16 mouse cellular contexts compared by ENCODE assay signal in the genomic region with DNA sequence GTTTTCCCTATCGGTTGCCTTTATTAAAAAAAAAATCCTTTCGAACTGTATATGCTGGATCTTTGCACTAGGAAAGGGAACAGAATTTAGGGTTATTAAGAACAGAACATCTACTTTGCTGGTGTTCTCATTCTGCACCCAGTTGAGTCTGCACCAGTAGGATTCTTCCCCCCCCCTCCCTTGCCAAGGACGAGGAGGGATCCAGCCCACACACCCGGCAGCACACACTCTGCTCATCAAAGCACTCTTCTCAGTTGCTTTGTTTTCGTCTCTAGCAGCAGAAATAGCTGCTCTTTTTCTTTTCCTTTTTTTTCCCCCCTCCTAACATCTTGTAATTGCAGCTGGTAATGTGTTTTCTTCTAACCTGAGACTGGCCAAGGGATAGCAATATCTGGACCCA.
DNase-seq lines count a peak whose midpoint lies in the region; ATAC-seq lines count a peak whose summit lies in the region.
"Had no signal": no experiment of that assay in that cellular context is flagged by ENCODE, and none has a peak within 500 bp of the region (broad histone marks: within the 10 kb centered on the region; RNA-seq: fewer than 3 reads in every experiment).

No protein-coding gene starts in this region.

- no peaks in the 10 kb centered on the region for H3K36me3 ChIP-seq in midbrain, embryonic 14.5 days (ENCODE audit: control insufficient read depth, insufficient read depth, low read length)
- H3K36me3 ChIP-seq in midbrain, embryonic 10.5 days: no peaks in the 10 kb centered on the region
- H3K36me3 ChIP-seq: heart, embryonic 12.5 days; limb, embryonic 13.5 days had no signal

- H3K9ac ChIP-seq in midbrain, embryonic 14.5 days (replicated peaks; ENCODE audit: low read length): no peak overlapping the region
- H3K9ac ChIP-seq: heart, embryonic 12.5 days; limb, embryonic 13.5 days had no signal

- DNase-seq in frontal cortex, postnatal 25 days (ENCODE audit: low spot score in 2 of 2): no peak
- DNase-seq in midbrain, embryonic 14.5 days: no peak
- no peak for DNase-seq in midbrain, embryonic 10.5 days (ENCODE audit: low spot score)
- peak; percentile 58 to 59 for DNase-seq in left cerebral cortex, postnatal 14 days (ENCODE audit: low spot score in 2 of 2)
- peak; percentile 89 for DNase-seq in telencephalon, adult 2 months (ENCODE audit: low read depth, low spot score)
- no peak for DNase-seq in heart, adult 8-10 months (ENCODE audit: low spot score)
- DNase-seq: adrenal gland, postnatal 10 days; cerebellum, postnatal 25 days; gastrocnemius, postnatal 10 days; heart, postnatal 4 days; kidney, adult 2 months; kidney, postnatal 4 days; thymus, postnatal 36 days had no signal

- WGBS in midbrain, embryonic 14.5 days: 47% methylated on average over 5 of the region's 5 CpGs
- 69% methylated on average over 5 of the region's 5 CpGs for WGBS in midbrain, embryonic 10.5 days

- peak; percentile 94 for ATAC-seq in frontal cortex, adult (ENCODE audit: low TSS enrichment)
- ATAC-seq in midbrain, embryonic 14.5 days (ENCODE audit: low FRiP score, low TSS enrichment): no peak

- peaks cover 22% of the 10 kb centered on the region for H3K4me1 ChIP-seq in midbrain, embryonic 14.5 days (ENCODE audit: control insufficient read depth, insufficient read depth, low read length)
- peaks cover 27% of the 10 kb centered on the region for H3K4me1 ChIP-seq in midbrain, embryonic 10.5 days

- H3K27me3 ChIP-seq in midbrain, embryonic 14.5 days (ENCODE audit: control insufficient read depth, insufficient read depth, low read length): no peaks in the 10 kb centered on the region
- no peaks in the 10 kb centered on the region for H3K27me3 ChIP-seq in midbrain, embryonic 10.5 days (ENCODE audit: low read depth, poor library complexity, severe bottlenecking)
- H3K27me3 ChIP-seq: heart, embryonic 12.5 days; limb, embryonic 13.5 days had no signal

- intact Hi-C loops in left cerebral cortex, postnatal 14 days (cut with DNase I): no loop called here

- peak overlapping the region; percentile 58; the same call in 1 of the 2 replicates for H3K27ac ChIP-seq in midbrain, embryonic 14.5 days (replicated peaks; ENCODE audit: low read depth, low read length)
- no peak overlapping the region for H3K27ac ChIP-seq in midbrain, embryonic 10.5 days (replicated peaks)
- H3K27ac ChIP-seq: limb, embryonic 13.5 days had no signal

- H3K4me3 ChIP-seq in midbrain, embryonic 14.5 days (replicated peaks; ENCODE audit: low read depth, low read length): no peak overlapping the region
- no peak overlapping the region for H3K4me3 ChIP-seq in midbrain, embryonic 10.5 days
- H3K4me3 ChIP-seq: heart, embryonic 12.5 days; limb, embryonic 13.5 days had no signal

- no peaks in the 10 kb centered on the region for H3K9me3 ChIP-seq in midbrain, embryonic 14.5 days (ENCODE audit: control insufficient read depth, low read length)
- H3K9me3 ChIP-seq in midbrain, embryonic 10.5 days (replicated peaks): no peaks in the 10 kb centered on the region
- H3K9me3 ChIP-seq: heart, embryonic 12.5 days; limb, embryonic 13.5 days had no signal

- H3K4me2 ChIP-seq in midbrain, embryonic 14.5 days (ENCODE audit: low read length): no peak overlapping the region
- H3K4me2 ChIP-seq: heart, embryonic 12.5 days; limb, embryonic 13.5 days had no signal

Comparison
In these comparisons a context has a peak if more than half of its experiments do, and no peak if none do; other contexts are left out.
1. DNase-seq: peak in left cerebral cortex, postnatal 14 days (2 of 2) and telencephalon, adult 2 months (single experiment); none in frontal cortex, postnatal 25 days (0 of 2), midbrain, embryonic 14.5 days (single experiment), midbrain, embryonic 10.5 days (single experiment) and heart, adult 8-10 months (single experiment).